Mouse (Mus musculus) midbrain, embryonic 12.5 days (tissue): ENCODE measurements around the gene Dnajc13. TPM values are rescaled to one million over a fixed set of nuclear protein-coding genes. Genes with fewer than 3 reads are reported as not detected.

Experiments
- ATAC-seq: fragments of 200-750 bp; cut with Nextera tagmentation; 2 replicates; pipeline ENCODE4 v1.8.0; 2017; ENCODE audit warnings: low read depth, moderate TSS enrichment, moderate library complexity; ENCODE audit not compliant: low FRiP score
- H3K27ac ChIP-seq: fragments of 300-500 bp; sonication (generic); replicated peaks from 2 replicates; pipeline ENCODE4 v1.5.1; 2016; ENCODE audit warnings: mild to moderate bottlenecking
- H3K27me3 ChIP-seq: fragments of 300-500 bp; sonication (generic); 2 replicates; pipeline ENCODE4 v1.6.1; 2016; ENCODE audit warnings: mild to moderate bottlenecking
- H3K36me3 ChIP-seq: fragments of 300-500 bp; sonication (generic); 2 replicates; pipeline ENCODE4 v1.6.1; 2016
- H3K4me1 ChIP-seq: fragments of 300-500 bp; sonication (generic); 2 replicates; pipeline ENCODE4 v1.6.1; 2016
- H3K4me2 ChIP-seq: fragments of 300-500 bp; sonication (generic); replicated peaks from 2 replicates; pipeline ENCODE4 v1.6.1; 2016; ENCODE audit warnings: mild to moderate bottlenecking, moderate library complexity
- H3K4me3 ChIP-seq: fragments of 300-500 bp; sonication (generic); 2 replicates; pipeline ENCODE4 v1.5.1; 2016; ENCODE audit warnings: mild to moderate bottlenecking
- H3K9ac ChIP-seq: fragments of 300-500 bp; sonication (generic); replicated peaks from 2 replicates; pipeline ENCODE4 v1.6.1; 2016; ENCODE audit warnings: mild to moderate bottlenecking, moderate library complexity
- H3K9me3 ChIP-seq: fragments of 300-500 bp; sonication (generic); 2 replicates; pipeline ENCODE4 v1.6.1; 2016; ENCODE audit warnings: mild to moderate bottlenecking
- WGBS: fragments of 180-500 bp; shearing (Covaris S2); methylation state at CpG from one replicate; pipeline ENCODE4 v1.1.7; 2016; 5-methylcytosine and 5-hydroxymethylcytosine counted together
- polyA plus RNA-seq: library from polyadenylated mRNA; unstranded; fragments of >200 nt; fragmentation: Nextera tagmentation; extraction: Ambion mirVana; gene quantifications from 2 replicates; pipeline ENCODE4 v1.2.1, GENCODE M21; 2016

Gene Dnajc13
- polyA plus RNA-seq, 1 experiment from 2014 or later = 24.2 TPM

DNA sequence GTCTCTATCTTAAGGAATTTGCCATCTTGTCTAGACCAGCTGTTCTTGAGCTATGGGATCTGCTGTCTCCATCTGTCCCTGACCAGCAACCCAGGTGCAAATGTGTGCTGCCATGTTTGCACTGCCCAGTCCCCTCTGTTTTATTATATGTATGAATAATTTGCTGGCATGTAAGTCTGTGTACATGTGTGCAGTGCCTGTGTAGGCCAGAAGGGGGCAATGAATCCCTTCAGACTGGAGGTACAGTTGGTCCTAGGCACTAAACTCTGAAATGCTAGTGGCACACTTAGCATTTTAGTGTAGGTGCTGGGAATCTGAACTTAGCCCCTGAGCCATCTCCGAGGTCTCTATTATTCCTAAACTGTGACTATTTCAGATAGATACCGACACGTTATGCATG is 58.9 kb downstream of the Dnajc13 start:
- no peak overlapping the region for H3K9ac ChIP-seq
- no peak overlapping the region for H3K27ac ChIP-seq
- no peaks in the 10 kb centered on the region for H3K9me3 ChIP-seq
- no peak overlapping the region for H3K4me3 ChIP-seq
- ATAC-seq = no peak
- peaks cover 74% of the 10 kb centered on the region for H3K36me3 ChIP-seq
- WGBS = 80% methylated on average over 3 of the region's 3 CpGs
- H3K4me2 ChIP-seq = no peak overlapping the region
- no peaks in the 10 kb centered on the region for H3K27me3 ChIP-seq
- no peaks in the 10 kb centered on the region for H3K4me1 ChIP-seq

DNA sequence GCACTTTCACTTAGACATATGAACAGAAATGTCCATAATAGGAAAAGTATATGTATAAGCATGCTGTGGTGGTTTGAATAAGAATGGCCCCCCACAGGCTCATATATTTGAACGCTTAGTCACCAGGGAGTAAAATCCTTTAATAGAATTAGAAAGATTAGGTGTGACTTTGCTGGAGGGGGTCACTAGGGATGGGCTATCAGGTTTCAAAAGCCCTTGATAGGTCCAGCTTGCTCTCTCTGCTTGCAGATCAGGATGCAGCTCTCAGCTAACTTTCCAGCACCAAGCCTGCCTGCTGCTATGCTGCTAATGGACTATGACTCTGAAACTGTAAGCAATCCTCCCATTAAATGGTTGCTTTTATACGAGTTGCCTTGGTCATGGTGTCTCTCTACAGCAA is 68.2 kb downstream of the Dnajc13 start:
- 44% methylated on average over 2 of the region's 2 CpGs for WGBS
- peaks cover 76% of the 10 kb centered on the region for H3K36me3 ChIP-seq

DNA sequence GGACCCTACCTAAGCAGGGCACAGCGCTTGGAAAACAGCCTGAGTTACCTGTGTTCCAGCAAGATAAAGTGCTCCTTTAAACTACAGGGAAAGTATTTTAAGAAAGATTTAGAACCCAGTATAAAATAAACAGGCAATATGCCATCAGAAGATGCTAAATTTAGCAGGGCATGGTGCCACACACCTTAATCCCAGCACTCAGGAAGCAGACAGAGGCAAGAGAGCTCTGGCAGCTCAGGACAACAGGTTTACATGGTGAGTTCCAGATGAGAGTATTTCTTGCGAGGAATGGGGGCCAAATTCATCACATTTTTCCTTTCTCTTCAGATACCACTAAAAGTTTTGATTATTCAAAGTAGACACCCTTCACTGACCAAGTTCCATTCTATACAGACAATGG is 68.8 kb downstream of the Dnajc13 start:
- Histone ChIP-seq H3K9ac (no peak overlapping the region), H3K9me3 (no peaks in the 10 kb centered on the region), H3K27me3 (no peaks in the 10 kb centered on the region), H3K4me1 (no peaks in the 10 kb centered on the region), H3K4me3 (no peak overlapping the region), H3K27ac (no peak overlapping the region), H3K36me3 (peaks cover 77% of the 10 kb centered on the region), H3K4me2 (no peak overlapping the region)
- 88% methylated on average over 2 of the region's 2 CpGs for WGBS
- ATAC-seq = no peak

More for the DNA sequence above, 68.2 kb downstream of the Dnajc13 start:
- Histone ChIP-seq H3K27me3 (no peaks in the 10 kb centered on the region), H3K9ac (no peak overlapping the region), H3K4me2 (no peak overlapping the region), H3K4me3 (no peak overlapping the region), H3K4me1 (no peaks in the 10 kb centered on the region), H3K27ac (no peak overlapping the region), H3K9me3 (no peaks in the 10 kb centered on the region)
- ATAC-seq = no peak

DNA sequence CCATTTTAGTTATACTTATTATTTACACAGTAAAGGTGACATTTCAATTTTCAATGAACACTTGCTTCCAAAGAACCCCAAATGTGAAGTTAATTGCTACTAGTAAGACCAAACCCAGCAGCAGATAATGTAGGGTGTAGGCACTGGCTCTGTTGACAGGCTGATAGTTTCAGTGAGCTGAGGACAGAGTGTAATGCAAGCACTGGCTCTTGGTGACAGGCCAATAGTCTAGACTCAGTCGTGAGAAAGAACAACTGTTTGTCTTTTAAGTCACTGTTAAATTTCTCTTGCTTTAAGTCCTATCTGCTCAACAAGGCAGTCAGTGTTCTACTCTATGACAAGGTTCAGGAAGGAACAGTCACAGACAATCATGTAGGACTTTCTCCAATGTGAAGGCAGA is 69.4 kb downstream of the Dnajc13 start:
- Histone ChIP-seq H3K27me3 (no peaks in the 10 kb centered on the region), H3K36me3 (peaks cover 80% of the 10 kb centered on the region), H3K9me3 (no peaks in the 10 kb centered on the region), H3K4me2 (no peak overlapping the region), H3K4me3 (no peak overlapping the region), H3K9ac (no peak overlapping the region), H3K4me1 (no peaks in the 10 kb centered on the region), H3K27ac (no peak overlapping the region)
- no peak for ATAC-seq
- 88% methylated on average over 1 of the region's 1 CpGs for WGBS

DNA sequence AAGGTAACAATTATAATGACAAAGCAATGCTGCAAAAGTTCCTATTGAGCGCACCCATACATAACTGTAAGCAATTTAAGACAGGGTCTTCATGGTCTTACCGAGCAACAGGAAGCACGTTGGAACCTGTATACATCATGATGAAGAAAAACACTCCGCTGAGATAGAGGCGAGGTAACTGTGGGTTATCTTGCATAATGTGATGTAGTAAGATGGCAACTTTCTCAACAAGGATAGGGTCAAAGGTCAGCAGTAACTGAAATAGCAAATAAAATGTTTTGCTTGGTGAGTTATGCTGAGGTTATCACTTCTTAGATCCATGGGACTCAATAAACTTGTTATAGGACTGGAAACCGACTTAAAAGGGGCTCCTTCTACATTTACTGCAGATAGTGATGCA is 70.2 kb downstream of the Dnajc13 start:
- Histone ChIP-seq H3K4me2 (no peak overlapping the region), H3K9ac (no peak overlapping the region), H3K4me3 (no peak overlapping the region), H3K36me3 (peaks cover 78% of the 10 kb centered on the region), H3K4me1 (no peaks in the 10 kb centered on the region), H3K27ac (no peak overlapping the region), H3K27me3 (no peaks in the 10 kb centered on the region), H3K9me3 (no peaks in the 10 kb centered on the region)
- no peak for ATAC-seq
- 92% methylated on average over 6 of the region's 6 CpGs for WGBS

DNA sequence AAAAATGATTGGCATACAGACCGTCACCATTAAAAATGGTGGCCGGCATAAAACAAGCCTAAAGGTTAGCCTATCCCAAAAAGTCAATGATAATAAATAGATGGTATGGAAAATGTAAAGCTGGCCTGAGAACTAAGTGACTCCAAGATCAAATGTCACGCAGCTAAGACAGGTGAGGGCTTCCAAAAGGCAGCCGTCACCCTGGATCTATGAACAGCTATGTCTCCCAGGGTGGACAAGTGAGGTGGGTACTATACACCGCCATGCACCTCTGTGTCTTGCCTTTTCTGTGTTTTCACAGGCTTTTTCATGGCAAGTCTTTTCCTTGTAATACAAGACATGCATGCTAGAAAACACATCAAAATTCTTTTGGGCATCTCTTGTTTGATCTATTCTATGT is 73.1 kb downstream of the Dnajc13 start:
- H3K27ac ChIP-seq = no peak overlapping the region
- H3K27me3 ChIP-seq = no peaks in the 10 kb centered on the region
- H3K9me3 ChIP-seq = no peaks in the 10 kb centered on the region
- H3K4me3 ChIP-seq = no peak overlapping the region
- H3K36me3 ChIP-seq = peaks cover 68% of the 10 kb centered on the region
- no peak for ATAC-seq
- 98% methylated on average over 5 of the region's 5 CpGs for WGBS
- no peaks in the 10 kb centered on the region for H3K4me1 ChIP-seq
- H3K9ac ChIP-seq = no peak overlapping the region
- no peak overlapping the region for H3K4me2 ChIP-seq

DNA sequence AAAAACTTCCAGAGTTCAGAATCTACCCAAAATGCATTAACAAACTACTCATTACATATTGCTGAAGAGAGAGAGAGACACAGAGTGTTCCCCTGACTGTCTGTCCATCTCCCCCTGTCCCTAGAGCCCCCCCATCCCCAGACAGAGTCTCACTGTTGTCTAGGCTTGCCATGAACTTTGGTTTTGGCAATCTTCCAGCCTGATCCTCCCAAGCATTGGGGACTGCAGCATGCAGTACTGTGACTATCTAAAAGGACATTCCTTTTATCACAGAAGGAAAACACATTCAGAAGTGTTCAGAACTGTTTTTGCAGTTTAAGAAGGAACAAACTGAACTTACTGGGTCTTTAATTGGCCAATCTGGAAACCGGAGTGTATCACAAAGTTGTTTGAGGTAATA is 74.0 kb downstream of the Dnajc13 start:
- no peak overlapping the region for H3K4me3 ChIP-seq
- H3K4me1 ChIP-seq = no peaks in the 10 kb centered on the region
- no peak overlapping the region for H3K9ac ChIP-seq
- no peak overlapping the region for H3K27ac ChIP-seq
- H3K4me2 ChIP-seq = no peak overlapping the region
- ATAC-seq = no peak
- no peaks in the 10 kb centered on the region for H3K9me3 ChIP-seq
- H3K36me3 ChIP-seq = peaks cover 69% of the 10 kb centered on the region
- H3K27me3 ChIP-seq = no peaks in the 10 kb centered on the region
- 96% methylated on average over 1 of the region's 1 CpGs for WGBS

DNA sequence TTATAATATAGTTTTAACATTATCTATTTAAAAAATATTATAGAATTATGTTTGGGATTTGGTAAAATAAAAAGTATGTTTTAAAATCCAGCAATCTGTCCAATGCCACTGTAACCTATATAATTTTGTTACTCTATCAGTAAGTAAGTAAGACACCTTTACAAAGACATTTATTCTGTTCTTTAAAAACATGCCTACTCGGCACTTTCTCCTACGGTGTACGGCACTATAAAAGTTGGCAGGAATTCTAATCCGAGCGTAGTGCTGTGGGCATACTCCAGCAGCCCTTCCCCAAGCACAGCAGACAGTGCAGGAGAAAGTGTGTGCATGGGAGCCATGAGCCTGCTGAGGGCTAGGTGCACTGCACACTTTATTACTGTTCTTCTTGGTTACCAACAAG is 75.7 kb downstream of the Dnajc13 start:
- Histone ChIP-seq H3K9me3 (no peaks in the 10 kb centered on the region), H3K4me2 (no peak overlapping the region), H3K27ac (no peak overlapping the region), H3K9ac (no peak overlapping the region), H3K4me3 (no peak overlapping the region), H3K4me1 (peaks cover 7% of the 10 kb centered on the region), H3K36me3 (peaks cover 61% of the 10 kb centered on the region), H3K27me3 (no peaks in the 10 kb centered on the region)
- no peak for ATAC-seq
- 92% methylated on average over 5 of the region's 5 CpGs for WGBS

DNA sequence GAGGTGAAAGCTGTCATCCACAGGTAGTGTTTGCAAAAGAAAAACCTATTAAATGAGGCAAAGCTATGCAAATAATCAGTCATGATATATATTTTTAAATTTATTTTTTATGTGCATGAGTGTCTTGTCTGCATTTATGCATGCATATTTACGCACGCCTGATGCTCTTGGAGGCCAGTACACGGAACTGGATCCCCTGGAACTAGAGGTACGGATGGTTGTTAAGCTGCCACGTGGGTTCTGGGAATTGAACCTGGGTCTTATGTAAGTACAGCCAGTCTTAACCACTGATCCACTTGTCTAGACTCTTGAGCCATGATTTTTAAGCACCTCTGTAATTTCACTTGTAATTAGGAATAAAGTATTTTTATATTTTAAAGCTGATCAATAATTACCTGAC is 79.5 kb downstream of the Dnajc13 start:
- no peak for ATAC-seq
- Histone ChIP-seq H3K27ac (no peak overlapping the region), H3K9me3 (no peaks in the 10 kb centered on the region), H3K4me2 (no peak overlapping the region), H3K9ac (no peak overlapping the region), H3K36me3 (peaks cover 64% of the 10 kb centered on the region), H3K4me1 (peaks cover 7% of the 10 kb centered on the region), H3K4me3 (no peak overlapping the region), H3K27me3 (no peaks in the 10 kb centered on the region)
- WGBS = 95% methylated on average over 5 of the region's 5 CpGs

DNA sequence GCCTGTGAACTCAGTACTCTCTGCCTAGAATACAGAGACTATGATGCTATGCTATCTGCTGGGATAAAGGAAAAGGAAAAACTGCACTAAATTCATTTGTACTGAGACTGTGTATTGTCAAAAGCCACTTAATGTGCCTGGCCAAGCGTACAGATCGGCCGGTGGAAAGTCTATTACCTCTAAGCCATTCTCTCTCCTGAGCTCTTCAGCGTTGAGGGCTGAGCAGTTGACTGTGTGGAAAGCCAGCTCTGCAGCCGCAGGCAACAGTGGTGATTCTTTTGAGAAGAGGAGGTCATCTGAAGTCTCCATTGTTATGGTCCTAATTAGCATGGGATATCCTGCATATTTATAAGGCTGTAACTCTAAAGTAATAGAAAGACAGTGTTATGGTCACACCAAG is 80.4 kb downstream of the Dnajc13 start:
- Histone ChIP-seq H3K4me2 (no peak overlapping the region), H3K9ac (no peak overlapping the region), H3K27me3 (no peaks in the 10 kb centered on the region), H3K4me3 (no peak overlapping the region), H3K36me3 (peaks cover 67% of the 10 kb centered on the region), H3K4me1 (peaks cover 7% of the 10 kb centered on the region), H3K27ac (0 out of 2 replicates have a peak overlapping the region, but pooled peaks have one; percentile 11), H3K9me3 (no peaks in the 10 kb centered on the region)
- 44% methylated on average over 5 of the region's 5 CpGs for WGBS
- ATAC-seq = no peak

DNA sequence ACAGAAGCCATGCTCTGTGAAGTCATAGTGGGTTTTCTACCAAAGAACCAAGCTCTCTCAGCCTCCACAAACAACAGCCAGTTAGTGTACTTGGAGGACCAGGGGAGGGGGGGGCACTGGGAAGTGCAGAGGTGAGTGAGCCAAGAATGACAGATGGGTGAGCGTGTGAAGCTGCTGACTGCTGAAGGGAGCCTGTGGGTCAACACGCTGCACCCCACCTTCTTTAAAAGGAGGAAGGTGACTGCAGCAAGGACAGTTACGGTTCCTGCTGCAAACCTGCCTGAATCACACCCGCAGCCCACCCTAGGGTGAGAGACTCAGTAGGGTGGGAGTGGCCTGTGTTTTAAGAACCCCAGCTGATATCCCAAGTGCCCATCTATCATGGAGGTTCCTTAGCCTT is 81.1 kb downstream of the Dnajc13 start:
- H3K9me3 ChIP-seq = no peaks in the 10 kb centered on the region
- peaks cover 69% of the 10 kb centered on the region for H3K36me3 ChIP-seq
- WGBS = 99% methylated on average over 4 of the region's 4 CpGs

DNA sequence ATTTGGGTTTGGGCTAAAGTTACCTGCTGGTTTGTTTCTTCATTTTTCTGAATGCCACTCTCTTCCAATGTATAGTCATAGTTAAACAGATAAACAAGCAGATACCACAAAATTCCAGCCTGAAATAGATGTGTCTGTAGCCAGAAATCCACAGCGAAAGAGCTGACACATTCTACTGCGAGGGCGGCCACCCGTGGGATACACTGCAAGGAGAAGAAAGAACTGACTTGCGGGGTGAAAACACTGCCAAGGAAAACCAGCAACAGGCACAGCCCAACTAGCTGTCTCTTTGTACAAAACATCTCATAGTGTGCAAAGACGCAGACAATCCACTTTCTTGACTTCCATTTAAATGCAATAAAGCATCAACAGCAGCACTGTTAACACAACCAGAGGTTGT is 82.7 kb downstream of the Dnajc13 start:
- Histone ChIP-seq H3K9ac (no peak overlapping the region), H3K36me3 (peaks cover 79% of the 10 kb centered on the region), H3K4me3 (no peak overlapping the region), H3K4me1 (peaks cover 7% of the 10 kb centered on the region), H3K27me3 (no peaks in the 10 kb centered on the region), H3K4me2 (no peak overlapping the region), H3K9me3 (no peaks in the 10 kb centered on the region), H3K27ac (no peak overlapping the region)
- WGBS = 92% methylated on average over 6 of the region's 6 CpGs
- ATAC-seq = no peak

More for the DNA sequence above, 81.1 kb downstream of the Dnajc13 start:
- H3K27ac ChIP-seq = no peak overlapping the region
- ATAC-seq = no peak
- H3K9ac ChIP-seq = no peak overlapping the region
- no peaks in the 10 kb centered on the region for H3K27me3 ChIP-seq
- H3K4me1 ChIP-seq = peaks cover 7% of the 10 kb centered on the region
- H3K4me2 ChIP-seq = no peak overlapping the region
- no peak overlapping the region for H3K4me3 ChIP-seq

DNA sequence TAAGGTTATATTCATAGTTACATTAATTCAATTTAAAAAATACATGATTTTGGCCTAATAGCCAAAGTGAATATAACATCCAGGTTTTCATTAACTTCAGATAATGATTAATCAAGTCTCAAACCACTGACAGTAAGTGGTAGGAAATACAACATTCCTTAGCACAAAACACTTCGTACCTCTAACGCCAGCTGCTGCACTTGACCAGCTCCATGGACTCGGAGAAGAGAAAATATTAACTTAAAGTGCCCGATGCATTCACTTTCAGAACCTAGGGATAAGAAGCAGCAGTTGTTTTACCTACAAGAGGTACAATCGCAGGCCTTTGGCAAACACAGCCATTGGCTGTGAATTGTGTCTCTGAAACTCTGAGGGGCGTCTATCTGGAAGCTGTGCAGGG is 90.4 kb downstream of the Dnajc13 start:
- Histone ChIP-seq H3K4me2 (no peak overlapping the region), H3K9ac (no peak overlapping the region), H3K27me3 (no peaks in the 10 kb centered on the region), H3K36me3 (peaks cover 74% of the 10 kb centered on the region), H3K27ac (no peak overlapping the region), H3K4me1 (no peaks in the 10 kb centered on the region), H3K9me3 (no peaks in the 10 kb centered on the region), H3K4me3 (no peak overlapping the region)
- ATAC-seq = no peak
- 95% methylated on average over 6 of the region's 6 CpGs for WGBS
